ENCODE assay signal across 9 mouse cellular contexts in genomic region chr3:115711924-115712807, GRCm38 (mm10). TPM values are rescaled to one million over a fixed set of nuclear protein-coding genes. Genes with fewer than 3 reads are reported as not detected.
DNase-seq lines count a peak whose midpoint lies in the region; ATAC-seq and TF ChIP-seq lines count a peak whose summit lies in the region.
"Had no signal": no experiment of that assay in that cellular context is flagged by ENCODE, and none has a peak within 500 bp of the region (broad histone marks: within the 10 kb centered on the region; RNA-seq: fewer than 3 reads in every experiment).

No protein-coding gene starts in this region.

- 68% methylated on average over 27 of the region's 27 CpGs for WGBS in spleen, adult 2 months
- 90% methylated on average over 24 of the region's 27 CpGs for WGBS in limb, embryonic 14.5 days
- WGBS in stomach, postnatal 0 days = 85% methylated on average over 27 of the region's 27 CpGs

- TF ChIP-seq POLR2A in spleen, adult 2 months (IDR thresholded peaks at IDR 0.05; ENCODE audit: low read depth, low read length) = no peak
- TF ChIP-seq POLR2A in limb, embryonic 14.5 days (IDR thresholded peaks at IDR 0.05; ENCODE audit: borderline replicate concordance, extremely low read depth, insufficient read depth, insufficient read length) = no peak

- intact Hi-C loops in gastrocnemius, postnatal 36 days (cut with DNase I) = loop anchor here (2.0 kb wide), 1 partner anchor 269 kb away; no protein-coding TSS in a partner anchor

- no peak for TF ChIP-seq EP300 in stomach, postnatal 0 days (optimal IDR thresholded peaks at IDR 0.05)

- peak overlapping the region; percentile 91 for H3K4me3 ChIP-seq in spleen, adult 2 months (ENCODE audit: extremely low read depth, insufficient read depth, insufficient read length)
- no peak overlapping the region; the same call in 1 of the 2 replicates for H3K4me3 ChIP-seq in limb, embryonic 14.5 days (replicated peaks; ENCODE audit: low read length)
- H3K4me3 ChIP-seq in stomach, postnatal 0 days (ENCODE audit: low read depth, low read length) = no peak overlapping the region

- no peak for TF ChIP-seq CTCF in spleen, adult 2 months (IDR thresholded peaks at IDR 0.05; ENCODE audit: extremely low read depth, insufficient read depth, insufficient read length, insufficient replicate concordance)
- no peak for TF ChIP-seq CTCF in stomach, postnatal 0 days (IDR thresholded peaks at IDR 0.05; ENCODE audit: low read depth)

- H3K4me2 ChIP-seq in limb, embryonic 14.5 days (replicated peaks; ENCODE audit: low read depth, low read length, severe bottlenecking) = peak overlapping the region; percentile 81; the same call in 1 of the 2 replicates
- H3K4me2 ChIP-seq in stomach, postnatal 0 days (replicated peaks; ENCODE audit: low read depth) = peak overlapping the region; percentile 73; the same call in 1 of the 2 replicates

- ATAC-seq in limb, embryonic 14.5 days (ENCODE audit: low FRiP score, low read depth) = no peak
- ATAC-seq in stomach, postnatal 0 days (ENCODE audit: low FRiP score, low TSS enrichment) = no peak

- no peak overlapping the region for H3K9ac ChIP-seq in limb, embryonic 14.5 days (ENCODE audit: low read depth, low read length, severe bottlenecking)
- H3K9ac ChIP-seq in stomach, postnatal 0 days (ENCODE audit: low read length) = no peak overlapping the region
- H3K9ac ChIP-seq: liver, embryonic 15.5 days had no signal

- peak; percentile 2 for DNase-seq in adrenal gland, postnatal 10 days
- no peak for DNase-seq in adrenal gland, postnatal 36 days
- DNase-seq in spleen, adult 2 months (ENCODE audit: low read depth in 1 of 2, low spot score in 2 of 2) = no peak
- no peak for DNase-seq in spleen, postnatal 4 days (ENCODE audit: low spot score in 2 of 2)
- DNase-seq in limb, embryonic 14.5 days (ENCODE audit: low spot score) = no peak
- no peak for DNase-seq in stomach, postnatal 0 days (ENCODE audit: low spot score)
- DNase-seq in gastrocnemius, postnatal 36 days = no peak
- DNase-seq in cerebellum, adult 9-10 months = no peak

- peaks cover 35% of the 10 kb centered on the region for H3K36me3 ChIP-seq in spleen, adult 2 months (ENCODE audit: control insufficient read depth, insufficient read depth, low read length)
- H3K36me3 ChIP-seq in limb, embryonic 14.5 days (ENCODE audit: control insufficient read depth, insufficient read depth, low read length) = peaks cover 7% of the 10 kb centered on the region; the same call in 1 of the 2 replicates
- H3K36me3 ChIP-seq in stomach, postnatal 0 days (ENCODE audit: control insufficient read depth, insufficient read depth, low read length) = no peaks in the 10 kb centered on the region

- H3K27me3 ChIP-seq in spleen, adult 2 months (ENCODE audit: control insufficient read depth, insufficient read depth, low read length) = no peaks in the 10 kb centered on the region
- no peaks in the 10 kb centered on the region for H3K27me3 ChIP-seq in limb, embryonic 14.5 days (ENCODE audit: control insufficient read depth, insufficient read depth, low read length)
- H3K27me3 ChIP-seq in stomach, postnatal 0 days (ENCODE audit: control insufficient read depth, insufficient read depth, low read length) = no peaks in the 10 kb centered on the region
- H3K27me3 ChIP-seq: liver, embryonic 15.5 days had no signal

- no peaks in the 10 kb centered on the region for H3K9me3 ChIP-seq in limb, embryonic 14.5 days (ENCODE audit: control insufficient read depth, low read length)
- no peaks in the 10 kb centered on the region for H3K9me3 ChIP-seq in stomach, postnatal 0 days (ENCODE audit: control insufficient read depth, low read length)
- H3K9me3 ChIP-seq: liver, embryonic 15.5 days had no signal

- H3K27ac ChIP-seq in spleen, adult 2 months (ENCODE audit: insufficient read depth, low read length) = peak overlapping the region; percentile 99
- no peak overlapping the region for H3K27ac ChIP-seq in limb, embryonic 14.5 days (replicated peaks; ENCODE audit: low read depth, low read length)
- H3K27ac ChIP-seq in stomach, postnatal 0 days (replicated peaks) = no peak overlapping the region

- peaks cover 17% of the 10 kb centered on the region; the same call in 1 of the 2 replicates for H3K4me1 ChIP-seq in spleen, adult 2 months (ENCODE audit: control insufficient read depth, insufficient read depth, insufficient read length)
- peaks cover 13% of the 10 kb centered on the region for H3K4me1 ChIP-seq in limb, embryonic 14.5 days (ENCODE audit: control insufficient read depth, insufficient read depth, low read length)
- no peaks in the 10 kb centered on the region for H3K4me1 ChIP-seq in stomach, postnatal 0 days (replicated peaks; ENCODE audit: control insufficient read depth, insufficient read depth)

RNA-seq across cellular contexts. Expression of gene S1pr1, which starts 2.7 kb away (rescaled TPM):
- total RNA-seq in adrenal gland, postnatal 10 days (2021) = 10 to 100 TPM; 41.8 to 65.7 TPM
- 10 to 100 TPM; 17.1 to 31.2 TPM for total RNA-seq in adrenal gland, postnatal 36 days (2021)
- polyA plus RNA-seq in spleen, adult 2 months (2012; rRNA removed) = 138 and 187 TPM in 2 replicates
- 20.5 and 24.6 TPM in 2 replicates for polyA plus RNA-seq in limb, embryonic 14.5 days (2012; rRNA removed)
- 18.5 and 22.0 TPM in 2 replicates for polyA plus RNA-seq in limb, embryonic 14.5 days (2014; fragmentation: Nextera tagmentation; extraction: Ambion mirVana)
- polyA plus RNA-seq in stomach, postnatal 0 days (2015; fragmentation: Nextera tagmentation; extraction: Ambion mirVana) = 6.6 and 6.7 TPM in 2 replicates
- 10 to 100 TPM; 17.3 to 19.6 TPM for total RNA-seq in gastrocnemius, postnatal 36 days (2021)
